Comparison of ENCODE assay signal across 18 mouse cellular contexts in genomic region chr9:48373232-48373878, GRCm38 (mm10). TPM values are rescaled to one million over a fixed set of nuclear protein-coding genes. Genes with fewer than 3 reads are reported as not detected.
DNase-seq lines count a peak whose midpoint lies in the region; ATAC-seq and TF ChIP-seq lines count a peak whose summit lies in the region.
"Had no signal": no experiment of that assay in that cellular context is flagged by ENCODE, and none has a peak within 500 bp of the region (broad histone marks: within the 10 kb centered on the region; RNA-seq: fewer than 3 reads in every experiment).

No protein-coding gene starts in this region.

- no peak for TF ChIP-seq POLR2A in bone marrow, adult 2 months (IDR thresholded peaks at IDR 0.05; ENCODE audit: borderline replicate concordance, control insufficient read depth, low read depth, low read length)
- TF ChIP-seq POLR2A in heart, adult 2 months (IDR thresholded peaks at IDR 0.05; ENCODE audit: insufficient read depth, low read depth, low read length) = no peak

- 22% methylated on average over 4 of the region's 4 CpGs for WGBS in bone marrow, adult 2 months
- WGBS in liver, embryonic 11.5 days = 56% methylated on average over 4 of the region's 4 CpGs
- WGBS in midbrain, embryonic 10.5 days = 80% methylated on average over 4 of the region's 4 CpGs
- WGBS in heart, adult 2 months = 73% methylated on average over 4 of the region's 4 CpGs

- TF ChIP-seq EP300 in heart, adult 2 months (IDR thresholded peaks at IDR 0.05; ENCODE audit: insufficient read depth, low read depth, low read length) = no peak

- no peak for TF ChIP-seq CTCF in bone marrow, adult 2 months (IDR thresholded peaks at IDR 0.05; ENCODE audit: control insufficient read depth, insufficient read depth, low read length)
- TF ChIP-seq CTCF in heart, adult 2 months (IDR thresholded peaks at IDR 0.05) = no peak

- peak overlapping the region; percentile 61 for H3K27ac ChIP-seq in bone marrow, adult 2 months (ENCODE audit: control insufficient read depth, insufficient read depth, low read depth, low read length, poor library complexity)
- no peak overlapping the region for H3K27ac ChIP-seq in liver, embryonic 11.5 days (ENCODE audit: low read depth, low read length)
- H3K27ac ChIP-seq in midbrain, embryonic 10.5 days (replicated peaks) = no peak overlapping the region
- no peak overlapping the region for H3K27ac ChIP-seq in heart, adult 2 months
- H3K27ac ChIP-seq: forebrain, embryonic 13.5 days; heart, embryonic 10.5 days; hindbrain, embryonic 12.5 days; limb, embryonic 15.5 days had no signal

- H3K4me1 ChIP-seq in bone marrow, adult 2 months (ENCODE audit: control insufficient read depth, insufficient read depth, low read length) = peaks cover 4% of the 10 kb centered on the region
- H3K4me1 ChIP-seq in liver, embryonic 11.5 days (replicated peaks; ENCODE audit: control insufficient read depth, insufficient read depth, low read length) = peaks cover 6% of the 10 kb centered on the region; the same call in 1 of the 2 replicates
- H3K4me1 ChIP-seq in midbrain, embryonic 10.5 days = no peaks in the 10 kb centered on the region
- H3K4me1 ChIP-seq in heart, adult 2 months (ENCODE audit: control insufficient read depth, insufficient read depth, low read length) = no peaks in the 10 kb centered on the region
- H3K4me1 ChIP-seq: forebrain, embryonic 13.5 days; heart, embryonic 10.5 days; hindbrain, embryonic 12.5 days; limb, embryonic 15.5 days had no signal

- H3K9me3 ChIP-seq in liver, embryonic 11.5 days (ENCODE audit: control insufficient read depth, low read length) = no peaks in the 10 kb centered on the region
- no peaks in the 10 kb centered on the region for H3K9me3 ChIP-seq in midbrain, embryonic 10.5 days (replicated peaks)
- H3K9me3 ChIP-seq: forebrain, embryonic 13.5 days; heart, embryonic 10.5 days; hindbrain, embryonic 12.5 days; limb, embryonic 15.5 days had no signal

- ATAC-seq in liver, embryonic 11.5 days (replicated peaks; ENCODE audit: low FRiP score) = peak; percentile 69; the same call in 1 of the 2 replicates
- ATAC-seq in megakaryocyte, adult 5-6 weeks (ENCODE audit: poor library complexity, severe bottlenecking) = peak; percentile 98
- ATAC-seq: forebrain, embryonic 13.5 days; lung, postnatal 0 days had no signal

- no peak overlapping the region for H3K4me2 ChIP-seq in liver, embryonic 11.5 days
- H3K4me2 ChIP-seq: forebrain, embryonic 13.5 days; hindbrain, embryonic 12.5 days; limb, embryonic 15.5 days had no signal

- no peaks in the 10 kb centered on the region for H3K27me3 ChIP-seq in liver, embryonic 11.5 days (replicated peaks; ENCODE audit: control insufficient read depth, insufficient read depth, low read length)
- no peaks in the 10 kb centered on the region for H3K27me3 ChIP-seq in midbrain, embryonic 10.5 days (ENCODE audit: low read depth, poor library complexity, severe bottlenecking)
- no peaks in the 10 kb centered on the region for H3K27me3 ChIP-seq in heart, adult 2 months (ENCODE audit: control insufficient read depth, insufficient read depth, low read length)
- H3K27me3 ChIP-seq: forebrain, embryonic 13.5 days; hindbrain, embryonic 12.5 days; limb, embryonic 15.5 days had no signal

- intact Hi-C loops in heart, adult 2 months (cut with DNase I) = no loop called here

- H3K4me3 ChIP-seq in bone marrow, adult 2 months (replicated peaks; ENCODE audit: control insufficient read depth, low read depth, low read length) = no peak overlapping the region
- H3K4me3 ChIP-seq in liver, embryonic 11.5 days (ENCODE audit: low read depth, low read length) = no peak overlapping the region
- H3K4me3 ChIP-seq in midbrain, embryonic 10.5 days = no peak overlapping the region
- no peak overlapping the region for H3K4me3 ChIP-seq in heart, adult 2 months
- H3K4me3 ChIP-seq: forebrain, embryonic 13.5 days; heart, embryonic 10.5 days; hindbrain, embryonic 12.5 days; limb, embryonic 15.5 days had no signal

- peak; percentile 55 for DNase-seq in 416B (ENCODE audit: low read depth)
- no peak for DNase-seq in liver, embryonic 11.5 days (ENCODE audit: low spot score)
- no peak for DNase-seq in retina, postnatal 1 day
- DNase-seq in midbrain, embryonic 10.5 days (ENCODE audit: low spot score) = no peak
- no peak for DNase-seq in heart, adult 2 months
- DNase-seq: adrenal gland, postnatal 14 days; cerebellum, adult 11-12 months; cerebellum, postnatal 36 days; gastrocnemius, postnatal 14 days; kidney, postnatal 36 days had no signal

- H3K79me2 ChIP-seq in heart, adult 2 months (replicated peaks; ENCODE audit: control insufficient read depth, insufficient read depth, low read length) = no peaks in the 10 kb centered on the region

- no peaks in the 10 kb centered on the region for H3K36me3 ChIP-seq in liver, embryonic 11.5 days (ENCODE audit: control insufficient read depth, insufficient read depth, low read length)
- H3K36me3 ChIP-seq in midbrain, embryonic 10.5 days = no peaks in the 10 kb centered on the region
- no peaks in the 10 kb centered on the region for H3K36me3 ChIP-seq in heart, adult 2 months (ENCODE audit: control insufficient read depth, insufficient read depth, low read length)
- H3K36me3 ChIP-seq: heart, embryonic 10.5 days; hindbrain, embryonic 12.5 days; limb, embryonic 15.5 days had no signal

- no peak overlapping the region for H3K9ac ChIP-seq in liver, embryonic 11.5 days (ENCODE audit: low read depth, low read length)
- no peak overlapping the region for H3K9ac ChIP-seq in heart, adult 2 months (ENCODE audit: low read depth, low read length)
- H3K9ac ChIP-seq: forebrain, embryonic 13.5 days; hindbrain, embryonic 12.5 days; limb, embryonic 15.5 days had no signal

RNA-seq across cellular contexts. Expression of gene Nxpe2, which starts 20.1 kb away (rescaled TPM):
- 81.3 and 120 TPM in 2 replicates for polyA plus RNA-seq in bone marrow, adult 2 months (2011; ENCODE audit: insufficient read depth, insufficient read length, low replicate concordance, missing spikeins)
- polyA plus RNA-seq in liver, embryonic 11.5 days (2014; fragmentation: Nextera tagmentation; extraction: Ambion mirVana) = 100 and 104 TPM in 2 replicates
- total RNA-seq in megakaryocyte, adult 5-6 weeks (2015) = 6.7 and 12.1 TPM in 2 replicates
- total RNA-seq in megakaryocyte, adult 5-6 weeks (2017) = 1.6 and 9.4 TPM in 2 replicates
- 0.76 and 0.96 TPM in 2 replicates for polyA plus RNA-seq in midbrain, embryonic 10.5 days (2016; fragmentation: Nextera tagmentation; extraction: Ambion mirVana)
- 1 to 10 TPM; 1.8 to 2.1 TPM for total RNA-seq in heart, adult 2 months (2021)
- 1.9 and 3.5 TPM in 2 replicates for polyA plus RNA-seq in heart, adult 2 months (2012; rRNA removed)
- polyA plus RNA-seq: C2C12 had no signal

Comparison
In these comparisons a context has a peak if more than half of its experiments do, and no peak if none do; other contexts are left out.
1. RNA of gene Nxpe2, which starts 20.1 kb away (polyA plus RNA-seq): 100 to 104 TPM in liver, embryonic 11.5 days and 81.3 to 120 TPM in bone marrow, adult 2 months; 1.9 to 3.5 TPM in heart, adult 2 months and 0.76 to 0.96 TPM in midbrain, embryonic 10.5 days; every median in the first group is over 10 times any median in the second.